Mouse (Mus musculus) CH12.LX (cell line): ENCODE results near the gene Mrpl34.

Experiments used
- CHD2 ChIP-seq: IDR thresholded peaks from 2 replicates; pipeline ENCODE4 v1.6.1; 2011; ENCODE audit warnings: low read length, improper control_type of control experiment
- CTCF ChIP-seq, 2 experiments: IDR thresholded peaks in 1 of 2; conservative IDR thresholded peaks in 1 of 2; 2 replicates each; pipeline ENCODE4 v1.5.1; 2011 to 2012; ENCODE audit warnings: low read depth in 2 of 2, low read length in 2 of 2, improper control_type of control experiment in 1 of 2, inconsistent platforms in 1 of 2, mild to moderate bottlenecking in 1 of 2, moderate library complexity in 1 of 2
- EP300 ChIP-seq: IDR thresholded peaks from 2 replicates; pipeline ENCODE4 v1.6.1; 2011; ENCODE audit warnings: low read length, improper control_type of control experiment
- MAFK ChIP-seq: IDR thresholded peaks from 2 replicates; pipeline ENCODE4 v1.6.1; 2011; ENCODE audit warnings: low read length, improper control_type of control experiment; ENCODE audit not compliant: insufficient replicate concordance
- MAX ChIP-seq: IDR thresholded peaks from 2 replicates; pipeline ENCODE4 v1.6.1; 2011; ENCODE audit warnings: low read length, improper control_type of control experiment
- MXI1 ChIP-seq: IDR thresholded peaks from 2 replicates; pipeline ENCODE4 v1.6.1; 2011; ENCODE audit warnings: mild to moderate bottlenecking, low read depth, low read length, improper control_type of control experiment
- MYC ChIP-seq: IDR thresholded peaks from 2 replicates; pipeline ENCODE4 v1.6.1; 2011; ENCODE audit warnings: low read depth, mild to moderate bottlenecking, improper control_type of control experiment, low read length
- RCOR1 ChIP-seq: conservative IDR thresholded peaks from 2 replicates; pipeline ENCODE4 v1.6.1; 2012; ENCODE audit warnings: low read depth, mild to moderate bottlenecking, inconsistent platforms, low read length, improper control_type of control experiment
- TCF12 ChIP-seq: IDR thresholded peaks from 2 replicates; pipeline ENCODE4 v1.6.1; 2014; ENCODE audit warnings: low read depth, mild to moderate bottlenecking, inconsistent platforms, low read length, improper control_type of control experiment

GRCm38 (mm10) chr8:71463188-71464033 lies 1.3 kb upstream of the Mrpl34 start, which contains the start of gene Abhd8:
- TF ChIP-seq EP300, result no peak
- TF ChIP-seq TCF12, result peak; percentile 51; the same call in 1 of the 2 replicates
- TF ChIP-seq MYC, result no peak
- no peak for TF ChIP-seq CTCF (conservative IDR thresholded peaks at IDR 0.05 in 1 of 2, IDR thresholded peaks at IDR 0.05 in 1 of 2; ENCODE audit: low read depth in 2 of 2, low read length in 2 of 2)
- no peak for TF ChIP-seq MAFK
- TF ChIP-seq CHD2, result peak; percentile 73; the same call in 1 of the 2 replicates
- TF ChIP-seq MAX, result no peak
- no peak for TF ChIP-seq RCOR1
- no peak for TF ChIP-seq MXI1
